Mouse (Mus musculus): ENCODE data around the gene Lpxn. TPM values are rescaled to one million over a fixed set of nuclear protein-coding genes. Genes with fewer than 3 reads are reported as not detected.

The Lpxn gene
- polyA plus RNA-seq, 1 experiment from 2014 or later, result 4.1 TPM

DNA sequence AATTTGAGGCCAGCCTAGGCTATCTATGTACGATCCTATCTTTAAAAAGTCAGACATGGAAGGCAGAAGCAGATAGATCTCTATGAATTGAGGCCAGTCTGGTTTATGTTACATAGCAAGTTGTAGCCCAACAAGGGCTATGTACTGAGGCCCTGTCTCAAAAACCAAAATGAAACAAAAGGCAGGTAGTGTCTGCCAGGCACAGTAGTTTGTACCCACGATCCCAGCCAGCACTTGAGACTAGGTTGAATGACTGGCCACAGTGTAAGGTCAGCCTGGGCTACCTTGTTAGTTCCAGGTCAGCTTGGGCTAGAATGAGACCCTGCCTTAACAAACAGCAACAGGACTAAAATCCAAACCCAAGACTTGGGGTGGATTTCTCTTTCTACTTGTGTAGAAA lies 4.6 kb downstream of the Lpxn start:
- no peak overlapping the region for H3K9ac ChIP-seq (replicated peaks)
- H3K27ac ChIP-seq (ENCODE audit: low read depth), result 0 out of 2 replicates have a peak overlapping the region, but pooled peaks have one; percentile 18
- no peak for DNase-seq

DNA sequence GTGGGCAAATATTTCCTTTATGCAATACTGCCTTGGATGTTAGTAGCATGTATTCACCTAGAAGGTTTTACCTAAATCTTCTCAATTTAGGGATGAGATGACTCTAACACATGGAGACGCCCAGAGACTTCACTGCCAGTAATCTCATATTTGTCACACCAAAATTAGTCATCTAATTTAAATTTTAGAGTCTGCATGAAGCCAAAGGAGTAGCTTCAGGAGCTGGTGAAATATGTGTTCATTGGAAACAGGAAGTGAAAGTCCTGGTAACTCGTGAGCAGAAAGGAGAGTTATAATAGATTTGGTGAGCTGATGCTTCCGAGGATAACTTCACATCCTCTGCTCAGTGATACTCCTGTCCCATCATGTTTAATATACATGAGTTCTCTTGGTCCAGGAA lies 5.1 kb downstream of the Lpxn start:
- no peak for TF ChIP-seq CTCF (IDR thresholded peaks at IDR 0.05; ENCODE audit: low read depth)
- TF ChIP-seq EP300 (IDR thresholded peaks at IDR 0.05; ENCODE audit: low read depth), result no peak
- no peak for ATAC-seq

More for the DNA sequence above, 4.6 kb downstream of the Lpxn start:
- Histone ChIP-seq H3K4me2 (ENCODE audit: low read depth, low read length) (no peak overlapping the region), H3K4me1 (ENCODE audit: insufficient read depth) (no peaks in the 10 kb centered on the region), H3K9me3 (ENCODE audit: low read length) (no peaks in the 10 kb centered on the region), H3K27me3 (ENCODE audit: insufficient read depth, low read length) (no peaks in the 10 kb centered on the region), H3K36me3 (replicated peaks; ENCODE audit: insufficient read depth, low read length) (no peaks in the 10 kb centered on the region), H3K4me3 (ENCODE audit: low read depth, low read length) (no peak overlapping the region)
- no peak for TF ChIP-seq CTCF (IDR thresholded peaks at IDR 0.05; ENCODE audit: low read depth)
- TF ChIP-seq EP300 (IDR thresholded peaks at IDR 0.05; ENCODE audit: low read depth), result no peak
- WGBS (ENCODE audit: insufficient replicate concordance), result 57% methylated on average over 2 of the region's 2 CpGs
- no peak for ATAC-seq

DNA sequence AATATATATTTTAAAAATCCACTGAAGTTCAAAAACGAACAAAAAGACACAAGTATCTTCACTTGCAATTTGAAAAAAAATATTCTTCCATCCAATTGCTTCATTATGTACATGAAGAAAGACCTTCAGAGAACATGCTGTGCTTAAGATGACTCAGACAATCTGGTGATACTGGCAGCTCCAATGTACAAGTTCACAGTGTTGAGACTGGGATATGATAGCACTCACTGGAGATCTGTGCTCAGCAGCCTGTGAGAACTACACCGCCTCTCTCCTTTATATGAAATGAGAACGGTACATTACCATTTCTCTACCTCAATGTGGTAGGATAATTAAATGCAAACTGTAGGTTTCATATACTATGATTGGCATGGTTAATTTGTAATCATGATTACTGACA lies 6.8 kb downstream of the Lpxn start:
- no peak overlapping the region for H3K9ac ChIP-seq (replicated peaks)
- H3K27me3 ChIP-seq (ENCODE audit: insufficient read depth, low read length), result no peaks in the 10 kb centered on the region
- H3K36me3 ChIP-seq (replicated peaks; ENCODE audit: insufficient read depth, low read length), result no peaks in the 10 kb centered on the region
- H3K27ac ChIP-seq (ENCODE audit: low read depth), result no peak overlapping the region
- ATAC-seq (no peak), DNase-seq (no peak)
- WGBS (ENCODE audit: insufficient replicate concordance), result 67% methylated on average over 3 of the region's 3 CpGs
- H3K4me2 ChIP-seq (ENCODE audit: low read depth, low read length), result no peak overlapping the region
- no peaks in the 10 kb centered on the region for H3K4me1 ChIP-seq (ENCODE audit: insufficient read depth)
- TF ChIP-seq CTCF (IDR thresholded peaks at IDR 0.05; ENCODE audit: low read depth), result no peak
- no peak for TF ChIP-seq EP300 (IDR thresholded peaks at IDR 0.05; ENCODE audit: low read depth)
- no peak overlapping the region for H3K4me3 ChIP-seq (ENCODE audit: low read depth, low read length)
- H3K9me3 ChIP-seq (ENCODE audit: low read length), result no peaks in the 10 kb centered on the region

More for the DNA sequence above, 5.1 kb downstream of the Lpxn start:
- H3K4me3 ChIP-seq (ENCODE audit: low read depth, low read length), result no peak overlapping the region
- H3K4me2 ChIP-seq (ENCODE audit: low read depth, low read length), result no peak overlapping the region
- no peak overlapping the region for H3K9ac ChIP-seq (replicated peaks)
- H3K9me3 ChIP-seq (ENCODE audit: low read length), result no peaks in the 10 kb centered on the region
- 44% methylated on average over 3 of the region's 3 CpGs for WGBS (ENCODE audit: insufficient replicate concordance)
- H3K27me3 ChIP-seq (ENCODE audit: insufficient read depth, low read length), result no peaks in the 10 kb centered on the region
- no peak overlapping the region for H3K27ac ChIP-seq (ENCODE audit: low read depth)
- no peak for DNase-seq
- no peaks in the 10 kb centered on the region for H3K4me1 ChIP-seq (ENCODE audit: insufficient read depth)
- H3K36me3 ChIP-seq (replicated peaks; ENCODE audit: insufficient read depth, low read length), result no peaks in the 10 kb centered on the region

DNA sequence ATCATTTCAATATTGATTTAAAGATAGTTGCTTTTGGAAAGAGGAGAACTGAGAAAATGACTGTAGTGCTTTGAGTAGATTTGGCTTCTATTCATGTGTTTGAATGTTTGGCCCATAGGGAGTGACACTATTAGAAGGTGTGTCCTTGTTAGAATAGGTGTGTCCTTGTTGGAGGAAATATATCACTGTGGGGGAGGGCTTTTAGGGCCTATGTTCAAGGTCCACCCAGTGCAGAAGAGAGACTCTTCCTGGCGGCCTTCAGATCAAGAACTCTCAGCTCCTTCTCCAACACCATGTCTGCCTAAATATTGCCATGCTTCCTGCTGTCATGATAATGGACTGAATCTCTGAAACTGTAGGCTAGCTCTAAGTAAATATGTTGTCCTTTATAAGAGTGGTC lies 8.2 kb downstream of the Lpxn start:
- Histone ChIP-seq H3K4me3 (ENCODE audit: low read depth, low read length) (no peak overlapping the region), H3K9ac (replicated peaks) (no peak overlapping the region), H3K9me3 (ENCODE audit: low read length) (no peaks in the 10 kb centered on the region), H3K4me2 (ENCODE audit: low read depth, low read length) (no peak overlapping the region), H3K4me1 (ENCODE audit: insufficient read depth) (no peaks in the 10 kb centered on the region), H3K27me3 (ENCODE audit: insufficient read depth, low read length) (no peaks in the 10 kb centered on the region), H3K27ac (ENCODE audit: low read depth) (no peak overlapping the region), H3K36me3 (replicated peaks; ENCODE audit: insufficient read depth, low read length) (no peaks in the 10 kb centered on the region)
- ATAC-seq (no peak), DNase-seq (no peak)
- WGBS (ENCODE audit: insufficient replicate concordance), result 71% methylated on average over 1 of the region's 1 CpGs
- TF ChIP-seq EP300 (IDR thresholded peaks at IDR 0.05; ENCODE audit: low read depth) (no peak), CTCF (IDR thresholded peaks at IDR 0.05; ENCODE audit: low read depth) (no peak)

DNA sequence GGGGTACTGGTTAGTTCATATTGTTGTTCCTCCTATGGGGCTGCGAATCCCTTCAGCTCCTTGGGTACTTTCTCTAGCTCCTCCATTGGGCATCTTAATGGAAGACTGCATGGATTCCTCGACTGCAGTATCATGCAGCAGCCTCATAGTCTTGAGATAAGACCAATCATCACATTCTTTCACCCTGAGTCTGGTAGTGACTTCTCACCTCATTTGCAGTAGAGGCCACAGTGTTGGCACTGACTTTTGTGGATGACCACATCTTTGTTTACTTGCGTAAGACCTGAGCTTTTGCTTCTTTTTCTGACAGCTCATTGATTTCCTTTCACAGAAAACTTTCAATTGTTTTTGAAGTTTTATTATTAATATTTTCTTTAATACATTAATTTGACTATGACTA lies 9.7 kb downstream of the Lpxn start:
- H3K9me3 ChIP-seq (ENCODE audit: low read length), result no peaks in the 10 kb centered on the region
- peak overlapping the region; percentile 51 for H3K27ac ChIP-seq (ENCODE audit: low read depth)
- 75% methylated on average over 3 of the region's 3 CpGs for WGBS (ENCODE audit: insufficient replicate concordance)
- no peaks in the 10 kb centered on the region for H3K27me3 ChIP-seq (ENCODE audit: insufficient read depth, low read length)
- no peak overlapping the region for H3K4me2 ChIP-seq (ENCODE audit: low read depth, low read length)
- H3K36me3 ChIP-seq (replicated peaks; ENCODE audit: insufficient read depth, low read length), result no peaks in the 10 kb centered on the region
- H3K4me1 ChIP-seq (ENCODE audit: insufficient read depth), result no peaks in the 10 kb centered on the region
- ATAC-seq (peak; percentile 84), DNase-seq (peak; percentile 20)
- TF ChIP-seq EP300 (IDR thresholded peaks at IDR 0.05; ENCODE audit: low read depth), result no peak
- no peak for TF ChIP-seq CTCF (IDR thresholded peaks at IDR 0.05; ENCODE audit: low read depth)
- no peak overlapping the region for H3K4me3 ChIP-seq (ENCODE audit: low read depth, low read length)
- H3K9ac ChIP-seq (replicated peaks), result no peak overlapping the region

DNA sequence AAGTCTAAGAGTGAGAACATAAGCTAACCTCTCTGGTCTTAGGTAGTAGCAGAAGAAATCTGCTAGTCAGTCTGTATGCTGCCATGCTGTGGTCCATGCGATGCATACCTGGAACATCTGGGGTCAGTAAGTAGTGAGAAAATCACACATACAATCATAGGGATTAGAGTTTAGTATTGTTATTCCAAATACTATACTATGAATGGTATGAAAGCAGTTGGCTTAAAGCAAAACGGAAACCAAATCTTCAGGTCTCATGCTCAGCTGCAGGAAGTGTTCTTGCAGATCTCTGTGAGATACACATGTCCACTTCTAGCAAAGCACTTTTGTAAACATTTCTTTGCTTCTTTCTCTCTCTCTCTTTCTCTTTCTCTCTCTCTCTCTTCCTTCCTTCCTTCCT lies 10.2 kb downstream of the Lpxn start:
- no peak for DNase-seq
- H3K36me3 ChIP-seq (replicated peaks; ENCODE audit: insufficient read depth, low read length), result no peaks in the 10 kb centered on the region
- peak; percentile 51; the same call in 1 of the 2 replicates for ATAC-seq
- no peaks in the 10 kb centered on the region for H3K9me3 ChIP-seq (ENCODE audit: low read length)
- WGBS (ENCODE audit: insufficient replicate concordance), result 48% methylated on average over 2 of the region's 2 CpGs
- no peaks in the 10 kb centered on the region for H3K4me1 ChIP-seq (ENCODE audit: insufficient read depth)
- no peak for TF ChIP-seq EP300 (IDR thresholded peaks at IDR 0.05; ENCODE audit: low read depth)
- TF ChIP-seq CTCF (IDR thresholded peaks at IDR 0.05; ENCODE audit: low read depth), result no peak
- H3K4me3 ChIP-seq (ENCODE audit: low read depth, low read length), result no peak overlapping the region
- H3K27me3 ChIP-seq (ENCODE audit: insufficient read depth, low read length), result no peaks in the 10 kb centered on the region
- H3K9ac ChIP-seq (replicated peaks), result no peak overlapping the region
- H3K27ac ChIP-seq (ENCODE audit: low read depth), result peak overlapping the region; percentile 51
- H3K4me2 ChIP-seq (ENCODE audit: low read depth, low read length), result no peak overlapping the region
